Mouse (Mus musculus) embryonic fibroblast, embryonic 13.5 days (primary cell): Measurements from ENCODE around the gene Pla1a.

Experiments
- CTCF ChIP-seq: IDR thresholded peaks from 2 replicates; pipeline ENCODE4 v1.5.1; 2011; ENCODE audit warnings: mild to moderate bottlenecking, control low read depth, low read length, moderate library complexity, borderline replicate concordance; ENCODE audit not compliant: insufficient read depth
- POLR2A ChIP-seq: IDR thresholded peaks from 2 replicates; pipeline ENCODE4 v1.6.1; 2011; ENCODE audit warnings: low read depth, mild to moderate bottlenecking, control low read depth, low read length, moderate library complexity

- TF ChIP-seq POLR2A, result no peak
- TF ChIP-seq CTCF, result no peak
Observed at GRCm38 (mm10) chr16:38398266-38398665, 34.7 kb downstream of the Pla1a start.
